Mouse (Mus musculus) heart, postnatal 0 days (tissue): ENCODE results near the gene Gfra4.

Experiments
- CTCF ChIP-seq: IDR thresholded peaks from 2 replicates; pipeline ENCODE4 v1.5.1; 2016; ENCODE audit warnings: antibody characterized with exemption, control low read depth, low read depth
- EP300 ChIP-seq: IDR thresholded peaks from 2 replicates; pipeline ENCODE4 v1.6.1; 2016; ENCODE audit warnings: antibody characterized with exemption, low read depth

GRCm38 (mm10) chr2:131052043-131052442, 9.2 kb upstream of the Gfra4 start:
- TF ChIP-seq CTCF (no peak), EP300 (no peak)
